Mouse (Mus musculus): ENCODE measurements around the gene Nemp1. TPM values are rescaled to one million over a fixed set of nuclear protein-coding genes. Genes with fewer than 3 reads are reported as not detected.
A peak's percentile ranks its signal among the peaks of the same experiment; 100 is the strongest.

Gene Nemp1
- polyA plus RNA-seq, 1 experiment from 2014 or later, result 10.2 TPM

- Histone ChIP-seq H3K4me2 (replicated peaks; ENCODE audit: low read depth, low read length) (peak overlapping the region; percentile 91), H3K27ac (ENCODE audit: low read length) (peak overlapping the region; percentile 99), H3K9me3 (ENCODE audit: control insufficient read depth, low read depth, low read length) (peaks cover 7% of the 10 kb centered on the region), H3K4me1 (ENCODE audit: control insufficient read depth, insufficient read depth, low read length) (peaks cover 29% of the 10 kb centered on the region), H3K4me3 (ENCODE audit: low read depth, low read length) (peak overlapping the region; percentile 75), H3K9ac (replicated peaks; ENCODE audit: low read depth, low read length) (0 out of 2 replicates have a peak overlapping the region, but pooled peaks have one; percentile 61), H3K27me3 (ENCODE audit: control insufficient read depth, insufficient read depth, low read length) (no peaks in the 10 kb centered on the region), H3K36me3 (ENCODE audit: control insufficient read depth, insufficient read depth, low read length) (0 out of 2 replicates have a peak, but pooled peaks cover 4% of the 10 kb centered on the region)
- ATAC-seq (ENCODE audit: insufficient number of reproducible peaks, insufficient read depth, low FRiP score, low read depth), result peak; percentile 25
- 1% methylated on average over 13 of the region's 13 CpGs for WGBS
Observed at GRCm38 (mm10) chr10:127622057-127622392, 44.7 kb upstream of the Nemp1 start.

DNA sequence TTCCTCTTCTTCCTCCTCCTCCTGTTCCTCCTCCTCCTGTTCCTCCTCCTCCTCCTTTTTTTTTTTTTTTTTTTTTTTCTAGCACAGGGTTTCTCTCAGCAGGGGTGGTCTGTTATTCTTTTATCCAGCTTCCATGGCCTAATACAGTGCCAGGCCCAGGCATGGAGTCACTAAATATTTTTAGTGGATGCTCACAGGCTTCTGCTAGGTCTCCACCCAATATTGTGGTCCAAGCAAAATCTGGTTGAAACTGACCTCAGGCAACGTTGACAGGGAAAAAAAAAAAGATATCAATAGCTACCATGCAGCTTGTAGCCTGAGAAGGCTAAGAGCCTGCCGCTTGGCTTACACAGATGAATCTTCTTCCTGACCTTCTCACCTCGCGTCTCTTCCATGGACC lies 44.0 kb upstream of the Nemp1 start:
- Histone ChIP-seq H3K9ac (replicated peaks; ENCODE audit: low read depth, low read length) (no peak overlapping the region), H3K27me3 (ENCODE audit: control insufficient read depth, insufficient read depth, low read length) (no peaks in the 10 kb centered on the region), H3K9me3 (ENCODE audit: control insufficient read depth, low read depth, low read length) (peaks cover 7% of the 10 kb centered on the region), H3K36me3 (ENCODE audit: control insufficient read depth, insufficient read depth, low read length) (no peaks in the 10 kb centered on the region), H3K4me2 (replicated peaks; ENCODE audit: low read depth, low read length) (no peak overlapping the region), H3K27ac (ENCODE audit: low read length) (peak overlapping the region; percentile 99; the same call in 1 of the 2 replicates), H3K4me3 (ENCODE audit: low read depth, low read length) (no peak overlapping the region), H3K4me1 (ENCODE audit: control insufficient read depth, insufficient read depth, low read length) (peaks cover 22% of the 10 kb centered on the region)
- 60% methylated on average over 4 of the region's 4 CpGs for WGBS
- ATAC-seq (ENCODE audit: insufficient number of reproducible peaks, insufficient read depth, low FRiP score, low read depth), result no peak

- no peak for ATAC-seq (ENCODE audit: insufficient number of reproducible peaks, insufficient read depth, low FRiP score, low read depth)
- 94% methylated on average over 6 of the region's 6 CpGs for WGBS
- peaks cover 13% of the 10 kb centered on the region for H3K4me1 ChIP-seq (ENCODE audit: control insufficient read depth, insufficient read depth, low read length)
- H3K4me3 ChIP-seq (ENCODE audit: low read depth, low read length), result no peak overlapping the region
- no peaks in the 10 kb centered on the region for H3K36me3 ChIP-seq (ENCODE audit: control insufficient read depth, insufficient read depth, low read length)
- H3K9me3 ChIP-seq (ENCODE audit: control insufficient read depth, low read depth, low read length), result peaks cover 7% of the 10 kb centered on the region
- no peak overlapping the region for H3K9ac ChIP-seq (replicated peaks; ENCODE audit: low read depth, low read length)
- no peak overlapping the region for H3K4me2 ChIP-seq (replicated peaks; ENCODE audit: low read depth, low read length)
- no peak overlapping the region for H3K27ac ChIP-seq (ENCODE audit: low read length)
- no peaks in the 10 kb centered on the region for H3K27me3 ChIP-seq (ENCODE audit: control insufficient read depth, insufficient read depth, low read length)
Observed at GRCm38 (mm10) chr10:127623439-127624216, 43.1 kb upstream of the Nemp1 start.

- Histone ChIP-seq H3K27ac (ENCODE audit: low read length) (no peak overlapping the region), H3K4me3 (ENCODE audit: low read depth, low read length) (no peak overlapping the region), H3K36me3 (ENCODE audit: control insufficient read depth, insufficient read depth, low read length) (no peaks in the 10 kb centered on the region), H3K27me3 (ENCODE audit: control insufficient read depth, insufficient read depth, low read length) (no peaks in the 10 kb centered on the region), H3K9me3 (ENCODE audit: control insufficient read depth, low read depth, low read length) (peaks cover 7% of the 10 kb centered on the region), H3K4me2 (replicated peaks; ENCODE audit: low read depth, low read length) (no peak overlapping the region), H3K4me1 (ENCODE audit: control insufficient read depth, insufficient read depth, low read length) (0 out of 2 replicates have a peak, but pooled peaks cover 5% of the 10 kb centered on the region), H3K9ac (replicated peaks; ENCODE audit: low read depth, low read length) (no peak overlapping the region)
- 89% methylated on average over 3 of the region's 3 CpGs for WGBS
- no peak for ATAC-seq (ENCODE audit: insufficient number of reproducible peaks, insufficient read depth, low FRiP score, low read depth)
Observed at GRCm38 (mm10) chr10:127626433-127626832, 40.3 kb upstream of the Nemp1 start.

- WGBS, result 76% methylated on average over 10 of the region's 10 CpGs
- no peak for ATAC-seq (ENCODE audit: insufficient number of reproducible peaks, insufficient read depth, low FRiP score, low read depth)
- H3K9me3 ChIP-seq (ENCODE audit: control insufficient read depth, low read depth, low read length), result peaks cover 2% of the 10 kb centered on the region
Observed at GRCm38 (mm10) chr10:127631261-127632214, 35.2 kb upstream of the Nemp1 start.

GRCm38 (mm10) chr10:127632668-127633271 lies 33.9 kb upstream of the Nemp1 start:
- ATAC-seq (ENCODE audit: insufficient number of reproducible peaks, insufficient read depth, low FRiP score, low read depth), result no peak
- no peaks in the 10 kb centered on the region; the same call in 1 of the 2 replicates for H3K4me1 ChIP-seq (ENCODE audit: control insufficient read depth, insufficient read depth, low read length)
- no peaks in the 10 kb centered on the region for H3K9me3 ChIP-seq (ENCODE audit: control insufficient read depth, low read depth, low read length)
- 28% methylated on average over 7 of the region's 7 CpGs for WGBS
- no peaks in the 10 kb centered on the region for H3K36me3 ChIP-seq (ENCODE audit: control insufficient read depth, insufficient read depth, low read length)
- no peak overlapping the region for H3K4me2 ChIP-seq (replicated peaks; ENCODE audit: low read depth, low read length)
- no peaks in the 10 kb centered on the region for H3K27me3 ChIP-seq (ENCODE audit: control insufficient read depth, insufficient read depth, low read length)
- no peak overlapping the region for H3K27ac ChIP-seq (ENCODE audit: low read length)
- H3K4me3 ChIP-seq (ENCODE audit: low read depth, low read length), result no peak overlapping the region
- H3K9ac ChIP-seq (replicated peaks; ENCODE audit: low read depth, low read length), result no peak overlapping the region

More at GRCm38 (mm10) chr10:127631261-127632214, 35.2 kb upstream of the Nemp1 start:
- Histone ChIP-seq H3K4me3 (ENCODE audit: low read depth, low read length) (no peak overlapping the region), H3K4me2 (replicated peaks; ENCODE audit: low read depth, low read length) (no peak overlapping the region), H3K9ac (replicated peaks; ENCODE audit: low read depth, low read length) (no peak overlapping the region), H3K36me3 (ENCODE audit: control insufficient read depth, insufficient read depth, low read length) (no peaks in the 10 kb centered on the region), H3K4me1 (ENCODE audit: control insufficient read depth, insufficient read depth, low read length) (no peaks in the 10 kb centered on the region; the same call in 1 of the 2 replicates), H3K27me3 (ENCODE audit: control insufficient read depth, insufficient read depth, low read length) (no peaks in the 10 kb centered on the region), H3K27ac (ENCODE audit: low read length) (no peak overlapping the region)

DNA sequence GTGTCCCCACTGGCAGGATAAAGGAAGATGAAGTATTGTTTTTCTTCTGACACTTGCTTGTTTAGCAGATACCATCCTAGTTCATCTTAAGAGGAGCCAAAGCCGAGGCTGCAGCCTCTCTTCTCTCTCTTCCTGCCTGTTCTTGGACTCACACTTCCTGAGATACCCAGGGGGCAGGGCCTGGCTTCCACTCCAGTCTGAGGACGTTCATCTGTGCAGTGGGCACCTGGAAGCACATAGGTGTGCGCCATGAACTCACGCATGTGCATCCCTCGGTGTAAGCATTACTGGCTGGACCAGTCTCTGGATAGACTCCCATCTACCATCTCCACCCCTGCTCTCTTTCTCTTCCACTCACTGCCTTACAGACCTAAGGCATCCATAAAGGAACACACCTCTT lies 26.3 kb upstream of the Nemp1 start:
- 76% methylated on average over 5 of the region's 5 CpGs for WGBS
- no peak overlapping the region for H3K4me2 ChIP-seq (replicated peaks; ENCODE audit: low read depth, low read length)
- peaks cover 14% of the 10 kb centered on the region for H3K4me1 ChIP-seq (ENCODE audit: control insufficient read depth, insufficient read depth, low read length)
- no peaks in the 10 kb centered on the region for H3K36me3 ChIP-seq (ENCODE audit: control insufficient read depth, insufficient read depth, low read length)
- no peak for ATAC-seq (ENCODE audit: insufficient number of reproducible peaks, insufficient read depth, low FRiP score, low read depth)
- no peak overlapping the region for H3K9ac ChIP-seq (replicated peaks; ENCODE audit: low read depth, low read length)
- H3K9me3 ChIP-seq (ENCODE audit: control insufficient read depth, low read depth, low read length), result no peaks in the 10 kb centered on the region
- H3K4me3 ChIP-seq (ENCODE audit: low read depth, low read length), result no peak overlapping the region
- no peak overlapping the region for H3K27ac ChIP-seq (ENCODE audit: low read length)
- no peaks in the 10 kb centered on the region for H3K27me3 ChIP-seq (ENCODE audit: control insufficient read depth, insufficient read depth, low read length)
